Mouse (Mus musculus) retina, adult 2 months (tissue): ENCODE measurements around the gene Rhpn2.
A peak's percentile ranks its signal among the peaks of the same experiment; 100 is the strongest.

Source experiments
- DNase-seq: peaks from one replicate; pipeline ENCODE4 v3.0.0-alpha.2; 2012; ENCODE audit warnings: low read depth, low spot score

The Rhpn2 gene

GRCm38 (mm10) chr7:35347918-35348700, 14.1 kb downstream of the Rhpn2 start:
- DNase-seq = no peak

DNA sequence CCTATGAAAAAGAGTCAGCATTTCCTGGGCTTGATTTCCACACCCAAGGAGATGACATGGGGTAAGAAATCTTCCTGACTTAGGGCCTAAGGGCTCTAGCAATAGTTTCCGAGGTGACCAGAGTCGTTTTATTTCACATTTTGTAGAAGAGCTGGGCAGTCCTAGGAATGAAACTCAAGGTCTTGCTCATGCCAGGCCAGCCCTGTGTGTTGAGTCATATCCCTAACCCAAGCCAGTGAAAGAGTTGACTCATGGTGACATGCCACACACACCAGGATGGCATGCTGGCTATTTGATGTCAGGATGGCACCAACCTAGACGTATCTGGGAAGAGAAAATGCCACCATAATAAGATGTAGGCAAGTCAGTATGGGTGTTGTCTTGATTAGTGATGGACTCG, 15.1 kb downstream of the Rhpn2 start:
- DNase-seq = no peak

GRCm38 (mm10) chr7:35349886-35350684, 16.1 kb downstream of the Rhpn2 start:
- no peak for DNase-seq

DNA sequence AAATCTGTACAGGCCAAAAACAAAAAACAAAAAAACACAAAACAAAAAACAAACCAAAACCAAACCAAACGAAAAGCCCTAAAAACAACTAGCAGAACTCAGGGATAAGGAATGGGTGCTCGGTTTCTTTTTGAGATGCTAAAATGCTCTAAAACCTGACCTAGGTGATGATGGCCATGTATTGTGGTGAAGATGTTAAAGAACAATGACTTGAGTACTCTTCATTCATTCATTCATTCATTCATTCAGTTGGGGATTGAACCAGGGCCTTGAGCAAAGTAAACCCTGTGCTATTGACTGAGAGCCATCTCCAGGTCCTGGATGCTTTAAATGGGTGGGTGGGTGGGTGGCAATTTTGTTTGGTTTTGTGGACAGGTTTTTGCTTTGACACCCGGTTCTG, 17.2 kb downstream of the Rhpn2 start:
- DNase-seq = no peak

DNA sequence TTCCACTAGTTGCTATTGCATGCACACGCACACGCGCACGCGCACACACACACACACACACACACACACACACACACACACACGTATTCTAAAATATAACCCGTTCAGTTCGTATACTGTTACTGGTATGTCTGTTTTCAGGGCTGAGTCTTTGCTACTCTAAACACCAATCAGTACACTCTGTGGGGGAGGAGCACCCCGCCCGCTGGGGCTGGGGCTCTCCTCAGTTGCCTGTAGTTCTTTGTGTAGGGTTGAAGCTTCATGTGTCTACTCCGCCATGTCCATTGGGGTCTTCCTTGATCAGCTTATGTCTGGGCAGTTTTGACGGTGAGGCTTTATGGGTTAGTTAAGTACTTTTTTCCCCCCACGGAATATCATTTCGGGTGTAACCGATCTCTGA, 19.3 kb downstream of the Rhpn2 start:
- DNase-seq = no peak

- DNase-seq = no peak
Observed at GRCm38 (mm10) chr7:35355303-35355872, 21.4 kb downstream of the Rhpn2 start.

DNA sequence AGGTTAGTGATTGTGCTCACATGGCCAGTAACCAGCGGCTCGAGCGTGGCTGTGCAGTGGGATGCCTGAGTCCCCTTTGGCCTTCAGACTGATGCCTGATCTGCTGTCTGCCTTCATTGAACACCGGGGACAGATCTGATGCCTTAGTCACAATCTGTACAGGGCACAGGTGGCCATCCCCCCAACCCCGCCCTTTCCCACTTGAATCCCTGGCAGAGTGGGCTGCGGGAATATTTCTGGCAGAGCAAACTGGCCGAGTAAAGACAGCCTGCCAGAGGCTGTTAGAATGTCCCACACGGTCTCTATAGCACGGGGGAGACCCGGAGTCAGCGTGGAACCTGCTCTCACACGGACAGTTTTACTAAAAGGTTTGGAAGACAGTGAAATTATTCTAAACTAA, 23.7 kb downstream of the Rhpn2 start:
- DNase-seq = no peak

DNA sequence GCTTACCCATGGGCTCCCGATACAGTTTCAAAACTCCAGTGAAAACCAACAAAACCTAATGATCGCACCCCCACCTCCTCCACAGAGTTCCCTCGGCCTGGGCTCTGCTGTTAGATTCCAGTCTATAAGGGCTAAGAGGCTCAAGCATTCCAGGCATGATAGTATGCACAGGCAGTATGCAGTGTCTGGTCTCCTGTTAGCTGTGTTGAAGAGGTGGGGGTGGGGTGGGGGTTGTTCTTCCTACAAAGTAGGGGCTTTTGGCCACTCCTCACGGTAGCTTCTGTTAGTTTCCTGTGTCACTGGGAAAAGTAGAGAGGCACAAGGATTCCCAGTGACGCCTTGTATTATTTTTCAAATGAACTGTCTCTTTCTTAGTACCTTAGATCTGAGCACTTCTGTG, 28.3 kb downstream of the Rhpn2 start:
- DNase-seq = no peak

DNA sequence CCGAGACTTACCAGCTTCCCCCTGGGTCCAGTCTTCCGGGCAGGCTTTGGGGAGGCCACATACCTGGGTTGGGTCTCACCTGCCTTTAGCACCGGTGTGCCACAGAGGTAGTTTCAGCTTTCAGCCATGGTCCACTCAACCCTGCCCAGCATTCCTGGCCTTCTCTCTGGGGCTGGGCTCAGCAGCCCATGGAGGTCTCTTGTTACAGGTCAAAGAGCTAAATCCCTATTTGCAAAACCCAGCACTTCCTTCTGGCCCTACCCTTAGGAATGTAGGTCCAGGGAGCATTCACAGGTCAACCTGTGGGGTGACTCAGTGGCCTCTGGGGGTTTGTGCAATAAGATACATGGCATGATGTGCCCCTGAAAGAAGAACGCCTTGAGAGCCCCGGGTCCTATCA, 28.9 kb downstream of the Rhpn2 start:
- no peak for DNase-seq

DNA sequence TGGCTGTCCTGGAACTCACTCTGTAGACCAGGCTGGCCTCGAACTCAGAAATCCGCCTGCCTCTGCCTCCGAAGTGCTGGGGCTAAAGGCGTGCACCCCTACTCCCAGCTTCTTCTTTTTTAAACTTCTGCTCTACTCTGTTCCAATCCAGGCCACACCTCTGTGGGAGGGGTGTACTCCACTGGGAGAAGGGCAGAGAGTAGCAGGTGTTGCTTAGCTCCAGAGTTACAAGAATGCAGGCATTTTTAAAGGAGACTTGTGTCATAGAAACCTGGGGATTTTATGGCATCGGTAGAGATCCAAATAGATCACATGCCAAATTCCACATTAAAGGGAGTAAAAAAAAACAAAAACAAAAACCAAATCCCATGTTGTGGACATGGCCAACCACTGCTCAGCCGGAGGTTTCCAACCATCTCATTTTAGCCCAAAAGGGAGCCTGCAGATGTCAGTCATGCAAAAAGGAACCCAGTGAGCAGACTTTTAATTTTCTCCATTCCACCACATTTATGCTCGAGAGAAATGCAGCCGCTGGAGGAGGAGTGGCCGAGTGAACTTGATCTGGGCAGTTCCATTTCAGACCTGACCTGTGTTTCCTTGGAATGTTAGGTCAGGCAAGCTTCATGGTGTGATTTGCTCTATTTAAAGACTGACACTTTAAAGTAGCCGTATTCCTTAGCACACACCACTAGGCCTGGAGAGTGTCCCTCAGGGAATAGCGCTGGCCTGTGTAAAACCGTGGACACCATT, 31.4 kb downstream of the Rhpn2 start:
- no peak for DNase-seq

DNA sequence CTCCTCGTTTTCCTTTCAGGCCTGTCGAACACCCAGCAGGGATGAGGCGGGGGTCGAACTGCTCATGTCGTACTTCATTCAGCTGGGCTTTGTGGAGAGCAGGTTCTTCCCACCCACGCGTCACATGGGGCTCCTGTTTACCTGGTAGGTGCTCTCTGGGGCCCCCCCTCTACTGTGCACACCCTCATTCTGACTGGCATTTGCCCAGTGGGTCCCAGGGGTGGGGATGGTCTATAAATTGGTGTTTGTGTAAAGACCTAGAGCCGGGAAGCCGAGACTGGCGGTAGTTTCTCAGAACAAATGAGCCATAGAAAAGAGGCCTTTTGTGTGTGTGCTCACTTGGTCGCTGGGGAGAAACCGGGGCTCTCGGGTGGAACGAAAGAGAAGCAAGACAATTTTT, 37.1 kb downstream of the Rhpn2 start:
- DNase-seq = no peak

DNA sequence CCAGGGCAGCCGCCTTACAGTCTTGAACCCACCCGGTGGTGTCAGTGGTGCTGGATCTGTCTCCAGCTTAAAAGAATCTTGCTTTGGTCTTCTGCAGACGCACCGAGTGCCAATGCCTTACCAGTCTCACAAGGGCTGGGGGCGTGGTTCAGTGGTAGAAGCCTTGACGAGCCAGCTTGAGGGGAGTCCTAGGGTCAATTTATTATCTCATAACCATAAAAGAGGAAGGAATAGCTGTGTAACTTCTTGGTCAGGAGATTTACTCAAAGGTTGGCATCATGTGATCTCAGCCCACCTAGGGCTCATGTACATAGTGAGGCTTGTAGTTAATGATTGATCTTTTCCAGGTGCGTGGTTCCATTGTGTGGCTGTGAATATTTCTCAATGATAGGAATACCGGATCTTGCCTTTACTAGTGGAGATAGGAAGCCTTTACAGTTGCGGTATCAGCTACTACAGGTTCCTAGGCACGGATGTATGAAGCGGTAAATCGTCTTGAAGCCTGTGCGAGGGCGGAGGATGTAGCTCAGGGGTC, 38.6 kb downstream of the Rhpn2 start:
- no peak for DNase-seq

DNA sequence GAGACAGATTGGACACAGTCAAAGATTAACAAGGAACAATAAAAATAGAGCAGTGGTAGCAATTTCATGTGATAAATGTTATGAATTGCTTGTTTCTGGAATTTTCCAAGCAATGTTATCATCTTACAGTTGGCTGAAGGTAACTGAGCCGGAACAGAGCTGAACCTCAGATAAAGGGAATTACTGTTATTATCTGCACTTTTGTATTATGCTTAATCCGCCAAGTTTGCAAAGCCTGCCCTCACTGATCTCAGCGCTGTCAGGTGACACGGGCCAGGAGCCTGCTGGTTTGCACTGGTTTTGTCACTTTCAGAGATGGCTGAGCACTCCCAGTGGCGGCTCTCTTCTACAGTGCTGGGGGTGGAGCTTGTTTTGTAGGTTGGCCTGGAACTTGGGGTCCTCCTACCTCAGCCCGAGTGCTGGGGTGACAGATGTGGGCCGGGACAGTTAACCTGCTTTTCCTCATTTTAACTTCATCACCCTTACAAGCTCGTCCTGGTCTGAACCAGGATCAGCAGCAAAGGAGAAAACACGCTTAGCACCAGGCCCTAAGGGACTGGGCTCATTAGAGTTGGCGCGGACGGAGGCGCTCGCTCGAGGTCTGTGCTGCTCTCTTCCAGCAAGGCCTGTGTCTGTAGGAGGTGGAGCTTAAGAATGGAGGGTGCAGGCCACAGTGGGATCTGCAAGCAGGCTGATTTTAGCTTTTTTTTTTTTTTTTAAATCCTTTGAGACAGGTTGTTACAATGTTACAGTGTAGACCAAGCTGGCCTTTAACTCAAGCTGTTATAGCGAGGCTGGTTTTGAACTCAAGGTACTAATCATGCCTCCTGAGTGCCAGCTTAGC, 39.4 kb downstream of the Rhpn2 start:
- no peak for DNase-seq

- DNase-seq = no peak
Observed at GRCm38 (mm10) chr7:35374265-35374664, 40.3 kb downstream of the Rhpn2 start.

- DNase-seq = peak; percentile 8
Observed at GRCm38 (mm10) chr7:35376623-35377022, 42.7 kb downstream of the Rhpn2 start.

- no peak for DNase-seq
Observed at GRCm38 (mm10) chr7:35379492-35380119, 45.6 kb downstream of the Rhpn2 start.

- no peak for DNase-seq
Observed at GRCm38 (mm10) chr7:35380351-35380750, 46.4 kb downstream of the Rhpn2 start.

GRCm38 (mm10) chr7:35381861-35382260, 47.9 kb downstream of the Rhpn2 start:
- DNase-seq = no peak

DNA sequence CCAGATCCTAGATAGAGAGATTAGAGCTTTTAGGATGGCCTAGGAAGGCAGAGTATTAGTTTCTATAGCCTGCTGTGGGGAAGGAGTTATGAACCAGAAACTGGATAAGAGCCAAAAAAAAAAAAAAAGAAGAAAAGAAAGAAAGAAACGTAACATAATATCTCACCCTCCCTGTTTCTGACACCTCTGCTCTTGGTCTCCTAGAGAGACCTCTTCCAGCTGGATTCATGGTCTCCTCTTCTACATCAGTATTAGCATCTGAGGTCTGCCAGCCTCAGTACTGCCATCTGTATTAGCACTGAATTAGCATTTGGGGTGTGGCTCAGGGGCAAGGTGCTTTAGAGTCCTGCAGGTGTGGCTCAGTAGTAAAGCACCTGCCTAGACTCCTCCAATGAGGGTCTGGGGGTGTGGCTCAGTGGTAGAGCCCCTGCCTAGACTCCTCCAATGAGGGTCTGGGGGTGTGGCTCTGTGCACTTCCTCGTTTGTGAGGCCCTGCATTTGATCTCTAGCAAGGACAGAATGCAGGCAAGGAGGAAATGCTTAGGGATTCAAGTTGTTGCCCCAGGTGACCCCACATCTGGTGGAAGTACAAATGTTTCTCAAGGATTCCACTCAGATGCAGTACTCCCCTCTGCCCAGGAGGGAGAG, 48.9 kb downstream of the Rhpn2 start:
- no peak for DNase-seq

GRCm38 (mm10) chr7:35386525-35386952, 52.6 kb downstream of the Rhpn2 start:
- no peak for DNase-seq
